Mouse (Mus musculus) CH12.LX (cell line): ENCODE measurements at regions not wholly inside any gene's neighbourhood (a gene's known extent, or its start where the extent isn't known, plus 50 kb on each side); places are given as distances from the start of the nearest gene placed in this dataset.
A peak's percentile ranks its signal among the peaks of the same experiment; 100 is the strongest.

Experiments
- DNase-seq: peaks from one replicate; pipeline ENCODE4 v3.0.0-alpha.2; 2013; ENCODE audit errors: extremely low read depth
- H3K27ac ChIP-seq: 2 replicates; pipeline ENCODE4 v1.5.1; 2012; ENCODE audit warnings: low read depth, mild to moderate bottlenecking, control low read depth, moderate library complexity; ENCODE audit not compliant: insufficient read depth
- H3K27me3 ChIP-seq: replicated peaks from 2 replicates; pipeline ENCODE3; 2012; ENCODE audit warnings: inconsistent platforms
- H3K36me3 ChIP-seq, 2 experiments: replicated peaks in 1 of 2; 2 replicates each; pipeline versions ENCODE3 to v1.6.1; 2012; ENCODE audit warnings: inconsistent platforms in 1 of 2, low read length in 1 of 2, mild to moderate bottlenecking in 1 of 2, mixed read lengths in 1 of 2, moderate library complexity in 1 of 2; ENCODE audit not compliant: control insufficient read depth in 1 of 2, insufficient read depth in 1 of 2
- H3K4me1 ChIP-seq, 2 experiments: 2 replicates each; pipeline ENCODE4 v1.6.1; 2012; ENCODE audit warnings: inconsistent platforms in 1 of 2, moderate library complexity in 1 of 2; ENCODE audit not compliant: insufficient read depth in 2 of 2, control insufficient read depth in 1 of 2
- H3K4me2 ChIP-seq: 2 replicates; pipeline ENCODE4 v1.6.1; 2012; ENCODE audit warnings: low read depth, mild to moderate bottlenecking, control low read depth; ENCODE audit not compliant: poor library complexity, insufficient read depth, severe bottlenecking
- H3K4me3 ChIP-seq, 3 experiments: fragments of 150-350 bp in 1 of 3; sonication (generic) in 1 of 3; replicated peaks in 1 of 3; 2 replicates each; pipeline versions ENCODE3 to v1.5.1; 2011 to 2012; ENCODE audit warnings: low read depth in 2 of 3, low read length in 2 of 3, mild to moderate bottlenecking in 2 of 3, moderate library complexity in 2 of 3, control low read depth in 1 of 3, improper control_type of control experiment in 1 of 3, inconsistent platforms in 1 of 3, mixed read lengths in 1 of 3; ENCODE audit not compliant: poor library complexity in 1 of 3
- H3K79me2 ChIP-seq: replicated peaks from 2 replicates; pipeline ENCODE4 v1.6.1; 2012; ENCODE audit warnings: mild to moderate bottlenecking, moderate library complexity; ENCODE audit not compliant: control insufficient read depth, poor library complexity, insufficient read depth, severe bottlenecking; ENCODE audit errors: extremely low read depth
- H3K9ac ChIP-seq: 2 replicates; pipeline ENCODE4 v1.6.1; 2012; ENCODE audit warnings: low read depth, mild to moderate bottlenecking, control low read depth, moderate library complexity; ENCODE audit not compliant: insufficient read depth
- H3K9me3 ChIP-seq: replicated peaks from 2 replicates; pipeline ENCODE3; 2012; ENCODE audit warnings: low read length, inconsistent platforms, mixed read lengths
- CHD1 ChIP-seq: IDR thresholded peaks from 2 replicates; pipeline ENCODE4 v1.6.1; 2012; ENCODE audit warnings: low read depth, low read length, improper control_type of control experiment, inconsistent platforms
- CTCF ChIP-seq, 2 experiments: IDR thresholded peaks in 1 of 2; conservative IDR thresholded peaks in 1 of 2; 2 replicates each; pipeline ENCODE4 v1.5.1; 2011 to 2012; ENCODE audit warnings: low read depth in 2 of 2, low read length in 2 of 2, improper control_type of control experiment in 1 of 2, inconsistent platforms in 1 of 2, mild to moderate bottlenecking in 1 of 2, moderate library complexity in 1 of 2
- EP300 ChIP-seq: IDR thresholded peaks from 2 replicates; pipeline ENCODE4 v1.6.1; 2011; ENCODE audit warnings: low read length, improper control_type of control experiment
- ETS1 ChIP-seq: conservative IDR thresholded peaks from 2 replicates; pipeline ENCODE4 v1.6.1; 2012; ENCODE audit warnings: low read depth, mild to moderate bottlenecking, inconsistent platforms, low read length, improper control_type of control experiment, moderate library complexity
- HCFC1 ChIP-seq: IDR thresholded peaks from 2 replicates; pipeline ENCODE4 v1.6.1; 2012; ENCODE audit warnings: low read depth, mild to moderate bottlenecking, inconsistent platforms, low read length, improper control_type of control experiment
- JUN ChIP-seq: IDR thresholded peaks from 2 replicates; pipeline ENCODE4 v1.6.1; 2011; ENCODE audit warnings: low read depth, mild to moderate bottlenecking, low read length, improper control_type of control experiment, moderate library complexity; ENCODE audit not compliant: insufficient read depth
- MXI1 ChIP-seq: IDR thresholded peaks from 2 replicates; pipeline ENCODE4 v1.6.1; 2011; ENCODE audit warnings: mild to moderate bottlenecking, low read depth, low read length, improper control_type of control experiment
- NELFE ChIP-seq: IDR thresholded peaks from 2 replicates; pipeline ENCODE4 v1.6.1; 2011; ENCODE audit warnings: low read depth, low read length, improper control_type of control experiment
- PAX5 ChIP-seq: IDR thresholded peaks from 2 replicates; pipeline ENCODE4 v1.6.1; 2012; ENCODE audit warnings: low read length, inconsistent platforms, mixed read lengths
- RAD21 ChIP-seq: IDR thresholded peaks from 2 replicates; pipeline ENCODE4 v1.6.1; 2011; ENCODE audit warnings: low read depth, mild to moderate bottlenecking, low read length, improper control_type of control experiment, moderate library complexity
- RCOR1 ChIP-seq: conservative IDR thresholded peaks from 2 replicates; pipeline ENCODE4 v1.6.1; 2012; ENCODE audit warnings: low read depth, mild to moderate bottlenecking, inconsistent platforms, low read length, improper control_type of control experiment
- SIN3A ChIP-seq: IDR thresholded peaks from 2 replicates; pipeline ENCODE4 v1.6.1; 2012; ENCODE audit warnings: low read length, improper control_type of control experiment, inconsistent platforms
- SMC3 ChIP-seq: IDR thresholded peaks from 2 replicates; pipeline ENCODE4 v1.6.1; 2011; ENCODE audit warnings: low read depth, low read length, improper control_type of control experiment
- TBP ChIP-seq: conservative IDR thresholded peaks from 2 replicates; pipeline ENCODE4 v1.6.1; 2011; ENCODE audit warnings: low read depth, low read length, improper control_type of control experiment
- TCF12 ChIP-seq: IDR thresholded peaks from 2 replicates; pipeline ENCODE4 v1.6.1; 2014; ENCODE audit warnings: low read depth, mild to moderate bottlenecking, inconsistent platforms, low read length, improper control_type of control experiment
- USF1 ChIP-seq: IDR thresholded peaks from 2 replicates; pipeline ENCODE4 v1.6.1; 2014; ENCODE audit warnings: low read depth, mild to moderate bottlenecking, inconsistent platforms, low read length, improper control_type of control experiment
- ZC3H11A ChIP-seq: IDR thresholded peaks from 2 replicates; pipeline ENCODE4 v1.6.1; 2012; ENCODE audit warnings: low read depth, mild to moderate bottlenecking, inconsistent platforms, low read length, improper control_type of control experiment
- ZKSCAN1 ChIP-seq: IDR thresholded peaks from 2 replicates; pipeline ENCODE4 v1.6.1; 2012; ENCODE audit warnings: low read depth, inconsistent platforms, low read length, improper control_type of control experiment, borderline replicate concordance
- ZMIZ1 ChIP-seq: IDR thresholded peaks from 2 replicates; pipeline ENCODE4 v1.6.1; 2012; ENCODE audit warnings: low read depth, mild to moderate bottlenecking, inconsistent platforms, low read length, improper control_type of control experiment
- dilution Hi-C: fragments of 300-500 bp; cut with MboI; formaldehyde crosslinking; loops from 2 replicates; pipeline ENCODE4 v1.14.3; 2020; ENCODE audit warnings: low sequenced_read_pairs; ENCODE audit not compliant: extremely low pct_unique_long_range_greater_than_20kb, extremely low pct_ligation_motif_present
- in situ Hi-C: fragments of 300-500 bp; cut with MboI; formaldehyde crosslinking; loops from 3 replicates; pipeline ENCODE4 v1.14.3; 2019; ENCODE audit warnings: low sequenced_read_pairs, low pct_ligation_motif_present, low pct_unique_long_range_greater_than_20kb, mixed read lengths

GRCm38 (mm10) chr16:95806510-95806909 is 104.6 kb downstream of the Ets2 start:
- in situ Hi-C loops = no loop called here
- no peak overlapping the region for H3K4me2 ChIP-seq

DNA sequence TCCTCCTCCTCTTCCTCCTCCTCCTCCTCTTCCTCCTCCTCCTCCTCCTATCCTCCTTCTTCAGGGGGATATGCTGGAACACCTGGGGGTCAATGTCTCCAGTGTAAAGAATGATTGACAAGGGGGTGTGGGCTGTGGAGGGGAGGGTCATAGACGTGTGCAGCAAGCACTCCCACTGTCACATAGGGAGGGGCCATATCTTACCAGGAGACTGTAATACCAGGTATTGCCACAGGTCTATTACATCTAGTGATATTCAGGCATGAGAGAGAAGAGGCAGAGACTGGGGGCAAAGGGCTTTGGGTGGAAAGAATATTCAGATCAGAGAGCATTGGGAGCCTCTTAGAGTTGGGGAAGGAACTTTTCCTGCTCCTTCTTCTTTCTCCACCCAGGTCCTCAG is 102.3 kb downstream of the Ets2 start:
- Histone ChIP-seq H3K4me2 (no peak overlapping the region), H3K9ac (no peak overlapping the region), H3K79me2 (no peaks in the 10 kb centered on the region), H3K4me1 (peaks cover 0 to 1% of the 10 kb centered on the region in 2 experiments; a peak in 3 of 4 replicates), H3K9me3 (no peaks in the 10 kb centered on the region), H3K36me3 (no peaks in the 10 kb centered on the region), H3K4me3 (no peak overlapping the region), H3K27me3 (no peaks in the 10 kb centered on the region), H3K27ac (no peak overlapping the region)
- DNase-seq = no peak
- in situ Hi-C loops = no loop called here
- dilution Hi-C loops = no loop called here
- TF ChIP-seq PAX5 = no peak
- peak in 1 of 2 experiments; percentile 21; a peak in 1 of 4 replicates for TF ChIP-seq CTCF (conservative IDR thresholded peaks at IDR 0.05 in 1 of 2, IDR thresholded peaks at IDR 0.05 in 1 of 2; ENCODE audit: low read depth in 2 of 2, low read length in 2 of 2)
- no peak for TF ChIP-seq JUN
- no peak for TF ChIP-seq NELFE
- TF ChIP-seq ZMIZ1 = no peak

More at GRCm38 (mm10) chr16:95806510-95806909, 104.6 kb downstream of the Ets2 start:
- no peaks in the 10 kb centered on the region for H3K79me2 ChIP-seq
- DNase-seq = no peak
- no peaks in the 10 kb centered on the region for H3K27me3 ChIP-seq
- H3K4me3 ChIP-seq = no peak overlapping the region
- dilution Hi-C loops = no loop called here
- H3K27ac ChIP-seq = no peak overlapping the region
- no peaks in the 10 kb centered on the region for H3K9me3 ChIP-seq
- H3K36me3 ChIP-seq = no peaks in the 10 kb centered on the region
- no peak for TF ChIP-seq MXI1
- no peak for TF ChIP-seq EP300
- TF ChIP-seq SMC3 = no peak
- no peak for TF ChIP-seq SIN3A
- TF ChIP-seq ZKSCAN1 = no peak
- TF ChIP-seq TCF12 = no peak
- no peak for TF ChIP-seq HCFC1
- no peak for TF ChIP-seq ZC3H11A
- TF ChIP-seq ETS1 = no peak
- TF ChIP-seq CHD1 = no peak
- TF ChIP-seq, all 38 proteins: peak for 0
- H3K9ac ChIP-seq = no peak overlapping the region
- H3K4me1 ChIP-seq = peaks cover 0 to 5% of the 10 kb centered on the region in 2 experiments; a peak in 3 of 4 replicates

DNA sequence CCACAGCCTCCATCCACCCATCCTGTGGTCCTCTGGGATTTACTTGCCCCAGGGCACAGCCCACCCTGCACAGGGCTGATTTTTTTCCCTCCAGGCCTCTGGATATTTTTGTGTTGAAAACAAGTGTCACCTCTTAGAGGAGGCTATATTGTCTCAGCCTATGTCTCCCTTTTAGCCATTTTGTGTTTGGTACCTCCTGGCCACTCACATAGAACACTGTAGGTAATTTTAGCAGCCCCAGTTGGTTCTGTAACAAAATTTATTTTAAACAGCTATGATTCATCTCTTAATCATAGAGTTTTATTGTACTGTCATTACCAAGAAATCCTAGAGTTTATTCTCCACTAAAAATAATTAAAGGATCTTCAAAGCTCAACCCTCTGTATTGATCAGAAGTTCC is 100.8 kb downstream of the Ets2 start:
- DNase-seq = no peak
- H3K4me1 ChIP-seq = peaks cover 6 to 9% of the 10 kb centered on the region in 2 experiments
- H3K9ac ChIP-seq = no peak overlapping the region
- H3K4me2 ChIP-seq = no peak overlapping the region
- H3K79me2 ChIP-seq = no peaks in the 10 kb centered on the region
- H3K36me3 ChIP-seq = no peaks in the 10 kb centered on the region
- no peaks in the 10 kb centered on the region for H3K27me3 ChIP-seq
- no peak overlapping the region for H3K4me3 ChIP-seq
- dilution Hi-C loops (no loop called here), in situ Hi-C loops (no loop called here)
- no peaks in the 10 kb centered on the region for H3K9me3 ChIP-seq
- H3K27ac ChIP-seq = no peak overlapping the region
- TF ChIP-seq EP300 (no peak), JUN (no peak), USF1 (no peak), RAD21 (no peak), TBP (no peak), CHD1 (no peak), RCOR1 (no peak)
